Comparison of ENCODE assay signal across 14 mouse cellular contexts in the genomic region with DNA sequence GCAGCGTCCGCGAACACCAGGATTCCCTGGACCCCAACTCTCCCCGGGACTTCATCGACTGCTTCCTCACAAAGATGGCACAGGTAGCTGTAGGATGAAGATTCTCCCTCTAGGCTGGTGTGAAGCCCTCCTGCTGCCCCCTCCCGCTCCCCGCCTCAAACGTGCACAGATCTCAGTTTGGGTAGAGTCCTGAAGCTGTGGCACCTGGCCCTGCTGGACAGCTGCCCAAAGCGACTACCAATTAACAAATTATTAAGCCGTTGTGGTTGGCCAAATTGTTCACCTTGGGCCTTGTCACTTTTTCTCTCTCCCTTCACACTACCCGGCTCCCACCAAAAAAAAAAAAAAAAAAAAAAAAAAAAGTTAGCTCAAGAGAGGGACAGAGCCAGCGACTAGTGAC.
DNase-seq lines count a peak whose midpoint lies in the region.
"Had no signal": no experiment of that assay in that cellular context is flagged by ENCODE, and none has a peak within 500 bp of the region (broad histone marks: within the 10 kb centered on the region; RNA-seq: fewer than 3 reads in every experiment).

No protein-coding gene starts in this region.

- peak; percentile 40 for DNase-seq in kidney, adult 18-20 months
- DNase-seq in kidney, postnatal 10 days = no peak
- peak; percentile 76 for DNase-seq in kidney, adult 9 months
- no peak for DNase-seq in kidney, postnatal 14 days
- peak; percentile 42 for DNase-seq in testis, postnatal 10 days (ENCODE audit: low spot score)
- DNase-seq in testis, postnatal 14 days (ENCODE audit: low spot score) = no peak
- peak; percentile 46 to 75 for DNase-seq in kidney, postnatal 36 days
- DNase-seq in ovary, adult 18-20 months (ENCODE audit: low spot score) = no peak
- DNase-seq: adrenal gland, postnatal 10 days; cerebellum, adult 18-20 months; cerebellum, adult 9-10 months; cerebellum, postnatal 14 days; gastrocnemius, postnatal 25 days; heart, adult 2 months had no signal

Comparison
In these comparisons a context has a peak if more than half of its experiments do, and no peak if none do; other contexts are left out.
1. DNase-seq: peak in kidney, adult 18-20 months (single experiment), kidney, adult 9 months (single experiment), testis, postnatal 10 days (single experiment) and kidney, postnatal 36 days (2 of 2); none in kidney, postnatal 10 days (single experiment), kidney, postnatal 14 days (single experiment), testis, postnatal 14 days (single experiment) and ovary, adult 18-20 months (single experiment).